In genomic region chr1:176821929-176822328, GRCm38 (mm10) we compare ENCODE assay signal across 15 mouse cellular contexts. TPM values are rescaled to one million over a fixed set of nuclear protein-coding genes. Genes with fewer than 3 reads are reported as not detected.
DNase-seq lines count a peak whose midpoint lies in the region; ATAC-seq and TF ChIP-seq lines count a peak whose summit lies in the region.
"Had no signal": no experiment of that assay in that cellular context is flagged by ENCODE, and none has a peak within 500 bp of the region (broad histone marks: within the 10 kb centered on the region; RNA-seq: fewer than 3 reads in every experiment).

No protein-coding gene starts in this region.

- no peak overlapping the region for H3K4me3 ChIP-seq in gastrocnemius, adult 2 months
- peak overlapping the region; percentile 77 for H3K4me3 ChIP-seq in megakaryocyte, embryonic 14.5 days (replicated peaks)
- H3K4me3 ChIP-seq: midbrain, embryonic 15.5 days; neural tube, embryonic 15.5 days had no signal

- no peak for TF ChIP-seq CTCF in gastrocnemius, adult 2 months (IDR thresholded peaks at IDR 0.05)

- no peak for DNase-seq in gastrocnemius, adult 2 months
- no peak for DNase-seq in gastrocnemius, postnatal 14 days
- peak; percentile 14 for DNase-seq in mesoderm, embryonic 11.5 days (ENCODE audit: low read depth, low spot score)
- DNase-seq in adrenal gland, postnatal 25 days: no peak
- no peak for DNase-seq in testis, postnatal 10 days (ENCODE audit: low spot score)
- DNase-seq: cerebellum, adult 8-10 months; heart, postnatal 36 days; kidney, adult 18-20 months; lung, embryonic 14.5 days had no signal

- peaks cover 98% of the 10 kb centered on the region for H3K4me1 ChIP-seq in megakaryocyte, embryonic 14.5 days
- H3K4me1 ChIP-seq: neural tube, embryonic 15.5 days had no signal

- H3K36me3 ChIP-seq in megakaryocyte, embryonic 14.5 days (replicated peaks; ENCODE audit: low read length): peaks cover 59% of the 10 kb centered on the region
- H3K36me3 ChIP-seq: midbrain, embryonic 15.5 days; neural tube, embryonic 15.5 days had no signal

- intact Hi-C loops in gastrocnemius, adult 2 months (cut with DNase I): no loop called here
- intact Hi-C loops in gastrocnemius, postnatal 14 days (cut with DNase I; ENCODE audit: low total_unique reads): no loop called here

- no peaks in the 10 kb centered on the region for H3K27me3 ChIP-seq in megakaryocyte, embryonic 14.5 days (replicated peaks)
- H3K27me3 ChIP-seq: midbrain, embryonic 15.5 days; neural tube, embryonic 15.5 days had no signal

- peak overlapping the region; percentile 40 for H3K27ac ChIP-seq in gastrocnemius, adult 2 months
- H3K27ac ChIP-seq: midbrain, embryonic 15.5 days; neural tube, embryonic 15.5 days had no signal

- ATAC-seq in megakaryocyte, adult 5-6 weeks (ENCODE audit: poor library complexity, severe bottlenecking): no peak
- peak; percentile 63 to 80; a peak in 3 of 4 replicates for ATAC-seq in hematopoietic stem cell, adult 5-6 weeks (replicated peaks in 1 of 2; ENCODE audit: insufficient read depth in 1 of 2, low FRiP score in 2 of 2, low TSS enrichment in 1 of 2, low read depth in 1 of 2, poor library complexity in 2 of 2, severe bottlenecking in 2 of 2)
- ATAC-seq: activated CD4-positive, CD25-positive, alpha-beta regulatory T cell, adult 4 months; midbrain, embryonic 15.5 days had no signal

- no peaks in the 10 kb centered on the region for H3K9me3 ChIP-seq in megakaryocyte, embryonic 14.5 days
- H3K9me3 ChIP-seq: midbrain, embryonic 15.5 days; neural tube, embryonic 15.5 days had no signal

RNA-seq across cellular contexts. Expression of gene Sdccag8, which starts 7.5 kb away (rescaled TPM):
- total RNA-seq in gastrocnemius, adult 2 months (2021): 1 to 10 TPM; 4.0 to 4.9 TPM
- total RNA-seq in gastrocnemius, postnatal 14 days (2021): 1 to 10 TPM; 3.1 to 4.1 TPM
- 2.0 and 3.0 TPM in 2 replicates for polyA plus RNA-seq in megakaryocyte, embryonic 14.5 days (2012; ENCODE audit: insufficient read depth, low replicate concordance)
- 17.5 and 24.1 TPM in 2 replicates for total RNA-seq in megakaryocyte, adult 5-6 weeks (2015)
- 55.3 and 59.3 TPM in 2 replicates for total RNA-seq in megakaryocyte, adult 5-6 weeks (2017)
- 36.5 and 38.8 TPM in 2 replicates for total RNA-seq in hematopoietic stem cell, adult 5-6 weeks (2017)
- total RNA-seq in adrenal gland, postnatal 25 days (2021): 13.4 and 15.5 TPM in 2 replicates

RNA-seq across cellular contexts. Expression of gene Cep170, which starts 8.1 kb away (rescaled TPM):
- total RNA-seq in gastrocnemius, adult 2 months (2021): 10 to 100 TPM; 14.5 to 16.2 TPM
- total RNA-seq in gastrocnemius, postnatal 14 days (2021): 10 to 100 TPM; 20.2 to 25.3 TPM
- polyA plus RNA-seq in megakaryocyte, embryonic 14.5 days (2012; ENCODE audit: insufficient read depth, low replicate concordance): 1.7 and 3.1 TPM in 2 replicates
- 68.3 and 74.4 TPM in 2 replicates for total RNA-seq in megakaryocyte, adult 5-6 weeks (2015)
- 65.6 and 77.4 TPM in 2 replicates for total RNA-seq in megakaryocyte, adult 5-6 weeks (2017)
- total RNA-seq in hematopoietic stem cell, adult 5-6 weeks (2017): 42.3 and 50.5 TPM in 2 replicates
- total RNA-seq in adrenal gland, postnatal 25 days (2021): 37.9 and 41.5 TPM in 2 replicates
